Mouse (Mus musculus): ENCODE data around the gene Ctse.

- TF ChIP-seq POLR2A (IDR thresholded peaks at IDR 0.05; ENCODE audit: extremely low read depth, insufficient read depth, low read length) (no peak), CTCF (IDR thresholded peaks at IDR 0.05; ENCODE audit: low read depth, low read length) (no peak)
Measured at GRCm38 (mm10) chr1:131616131-131616530, 22.0 kb upstream of the Ctse start.
